Mouse (Mus musculus): ENCODE results near the gene Neurl1b. TPM values are rescaled to one million over a fixed set of nuclear protein-coding genes. Genes with fewer than 3 reads are reported as not detected.
A peak's percentile ranks its signal among the peaks of the same experiment; 100 is the strongest.

Neurl1b gene
- total RNA-seq, 2 experiments from 2014 or later: 8.9 to 12.3 TPM

DNA sequence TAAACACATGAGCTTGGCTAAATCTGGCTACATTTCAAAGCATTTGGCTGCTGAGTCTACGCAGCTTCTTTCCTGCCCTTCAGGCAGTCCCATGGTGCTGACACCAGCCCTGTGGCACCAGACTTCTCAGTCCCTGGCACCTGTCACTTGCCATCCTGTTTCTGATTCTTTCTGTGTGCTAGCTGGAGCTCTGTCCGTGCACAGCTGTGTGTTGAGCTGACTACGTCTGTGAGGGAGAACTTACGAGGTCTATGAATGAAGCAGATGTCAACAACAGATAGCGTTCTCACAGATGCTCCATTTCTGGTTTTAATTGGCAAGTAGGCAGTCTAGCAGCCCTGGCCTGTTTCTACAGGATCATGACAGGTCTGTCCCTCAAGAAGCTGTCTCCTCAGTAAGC lies 24.0 kb upstream of the Neurl1b start:
- intact Hi-C loops (cut with DNase I): no loop called here
- no peak for DNase-seq

DNA sequence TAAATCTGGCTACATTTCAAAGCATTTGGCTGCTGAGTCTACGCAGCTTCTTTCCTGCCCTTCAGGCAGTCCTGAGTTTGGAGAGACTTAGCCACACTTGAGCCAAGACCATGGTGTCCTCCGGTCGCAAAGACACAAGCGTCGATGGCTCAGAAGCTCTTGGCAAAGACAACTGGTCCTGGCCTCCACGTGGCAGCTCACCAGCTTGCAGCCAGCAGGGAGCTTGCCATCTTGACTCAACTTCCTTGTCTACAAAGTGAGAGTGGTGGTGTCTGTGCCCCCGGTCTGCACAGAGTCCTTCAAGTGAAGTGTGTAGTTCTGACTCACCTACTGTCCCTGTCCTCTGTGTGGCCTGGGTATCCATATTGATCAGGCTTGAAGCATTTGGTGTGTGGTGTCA lies 22.3 kb upstream of the Neurl1b start:
- no peak for DNase-seq
- intact Hi-C loops (cut with DNase I): no loop called here

DNA sequence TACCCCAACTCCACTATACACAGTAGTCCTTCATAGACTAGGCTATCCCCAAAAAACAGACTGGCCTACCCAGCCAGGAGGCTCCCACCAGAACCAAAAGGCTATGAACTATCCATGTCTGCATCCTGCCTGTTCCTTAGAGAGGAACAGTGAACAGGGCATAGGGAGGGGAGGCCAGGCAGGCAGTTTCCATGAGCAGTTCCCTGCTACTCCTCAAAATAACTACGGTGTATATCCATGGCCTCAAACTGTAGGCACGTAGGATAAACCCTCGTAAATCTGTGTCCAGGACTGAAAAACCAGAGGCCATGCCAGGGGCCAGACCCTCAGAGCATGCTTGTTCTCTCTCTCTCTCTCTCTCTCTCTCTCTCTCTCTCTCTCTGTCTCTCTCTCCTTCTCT lies 17.9 kb upstream of the Neurl1b start:
- no peak for DNase-seq
- intact Hi-C loops (cut with DNase I): no loop called here

DNA sequence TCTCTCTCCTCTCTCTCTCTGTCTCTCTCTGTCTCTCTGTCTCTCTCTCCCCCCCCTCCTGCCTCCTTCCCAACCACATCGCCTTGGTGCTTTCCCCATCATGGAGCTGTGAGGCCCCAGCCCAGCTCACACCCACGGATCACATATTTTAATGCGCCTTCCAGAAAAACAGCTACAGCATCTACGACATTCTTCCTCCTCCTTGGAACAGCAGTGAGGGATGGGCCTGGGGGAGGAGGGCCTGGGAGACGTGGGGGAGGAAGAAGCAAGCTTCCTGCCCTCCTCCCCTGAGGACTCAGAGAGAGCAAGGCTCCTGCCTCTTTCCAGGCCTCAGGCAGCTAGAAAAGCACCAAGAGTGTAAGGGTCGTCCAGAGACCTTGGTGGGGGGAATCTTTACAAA lies 17.3 kb upstream of the Neurl1b start:
- intact Hi-C loops (cut with DNase I): no loop called here
- peak; percentile 68 to 71 for DNase-seq

DNA sequence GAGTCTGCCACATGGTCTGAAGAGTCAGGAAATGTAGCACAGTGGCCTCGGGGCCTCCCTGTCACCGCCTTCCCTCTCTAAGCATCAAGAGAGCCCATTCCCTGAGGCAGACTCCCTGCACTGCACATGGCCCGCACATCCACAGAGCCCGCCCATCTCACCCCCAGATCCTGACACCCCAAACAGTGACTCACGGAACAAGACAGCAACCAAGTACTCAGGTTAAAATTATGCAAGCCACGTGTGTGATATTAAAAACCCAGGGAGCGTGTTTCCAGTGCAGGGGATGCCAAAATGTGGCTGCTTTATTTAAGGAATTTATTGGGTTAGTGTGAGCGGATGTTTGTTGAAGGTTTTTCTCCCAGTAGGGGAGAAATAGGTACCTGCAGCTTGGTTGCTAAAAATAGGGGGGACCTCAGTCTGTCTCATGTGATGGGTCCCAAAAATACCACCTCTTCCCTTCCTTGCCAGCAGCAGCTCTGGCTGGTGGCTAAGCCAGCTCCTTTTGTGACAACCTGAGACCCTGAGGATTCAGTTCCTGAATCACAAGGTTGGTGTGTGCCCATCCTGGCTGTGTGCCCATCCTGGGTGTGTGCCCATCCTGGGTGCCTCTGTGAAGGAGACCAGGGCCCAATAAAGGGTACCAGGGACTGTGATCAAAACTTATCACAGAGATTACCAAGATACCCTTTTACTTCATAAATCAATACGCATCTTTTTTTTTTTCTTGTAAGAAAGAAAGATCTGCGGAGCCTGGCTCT lies 9.1 kb upstream of the Neurl1b start:
- DNase-seq: no peak
- intact Hi-C loops (cut with DNase I): no loop called here

DNA sequence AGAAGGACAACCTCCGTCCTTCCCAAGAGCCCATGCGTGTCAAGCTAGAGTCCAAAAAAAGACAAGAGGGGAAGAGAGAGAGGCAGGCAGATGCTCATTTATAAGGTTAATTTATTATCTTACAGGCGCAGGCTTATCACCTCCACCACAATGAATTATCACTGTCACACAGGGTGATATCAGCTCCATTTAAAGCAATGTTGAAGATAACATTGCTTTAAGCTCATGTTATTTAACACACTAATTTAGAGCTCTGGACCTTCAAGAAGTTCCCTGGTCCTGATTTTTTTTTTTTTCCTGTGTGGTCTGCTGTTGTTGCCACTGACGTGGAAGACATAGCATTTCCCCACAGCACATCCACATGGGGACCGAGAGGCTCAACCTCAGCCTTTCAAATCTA lies 1.7 kb upstream of the Neurl1b start:
- DNase-seq: no peak
- intact Hi-C loops (cut with DNase I): no loop called here

DNA sequence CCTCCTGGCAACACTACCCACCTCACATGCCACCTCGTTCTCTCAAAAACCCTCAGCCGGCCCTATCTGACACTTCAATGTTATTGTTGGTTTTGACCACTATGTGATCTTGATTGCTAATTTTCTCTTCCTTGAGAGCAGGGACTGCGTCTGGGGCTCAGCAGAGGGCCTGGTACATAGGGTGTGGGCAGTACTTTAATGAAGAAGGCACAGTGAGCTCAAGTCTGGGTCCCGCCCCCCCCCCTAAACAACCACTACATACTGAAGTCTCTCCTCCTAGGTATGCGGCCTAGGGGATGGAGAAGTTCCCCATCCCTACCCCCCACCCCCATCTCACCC lies 476 bp upstream of the Neurl1b start:
- no peak for DNase-seq
- intact Hi-C loops (cut with DNase I): no loop called here

DNA sequence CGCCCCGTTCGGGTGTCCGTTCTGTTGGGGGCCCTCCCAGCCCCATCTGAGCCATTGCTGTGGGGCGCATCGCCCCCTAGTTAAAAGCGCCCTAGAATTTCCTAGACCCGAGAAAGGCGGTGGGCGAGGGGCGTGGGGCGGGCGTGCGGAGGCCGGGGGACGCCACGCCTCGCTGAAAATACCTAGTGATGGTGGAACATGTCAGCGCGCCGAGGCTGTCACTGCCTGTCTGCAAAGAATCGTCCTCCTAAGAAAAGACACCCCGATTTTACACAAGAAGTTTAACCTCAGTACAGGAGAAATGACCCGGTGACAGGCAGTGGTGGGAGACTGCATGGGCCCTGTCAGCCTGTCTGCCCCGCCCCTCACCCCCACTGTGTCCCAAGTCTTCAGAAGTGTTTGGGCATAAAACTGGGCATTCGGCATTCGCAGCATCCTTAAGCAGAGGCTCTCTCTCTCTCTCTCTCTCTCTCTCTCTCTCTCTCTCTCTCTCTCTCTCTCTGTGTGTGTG lies 781 bp downstream of the Neurl1b start:
- intact Hi-C loops (cut with DNase I): loop anchor here (5.0 kb wide), 2 partner anchors 33 to 37 kb away; no protein-coding TSS in a partner anchor
- no peak for DNase-seq

DNA sequence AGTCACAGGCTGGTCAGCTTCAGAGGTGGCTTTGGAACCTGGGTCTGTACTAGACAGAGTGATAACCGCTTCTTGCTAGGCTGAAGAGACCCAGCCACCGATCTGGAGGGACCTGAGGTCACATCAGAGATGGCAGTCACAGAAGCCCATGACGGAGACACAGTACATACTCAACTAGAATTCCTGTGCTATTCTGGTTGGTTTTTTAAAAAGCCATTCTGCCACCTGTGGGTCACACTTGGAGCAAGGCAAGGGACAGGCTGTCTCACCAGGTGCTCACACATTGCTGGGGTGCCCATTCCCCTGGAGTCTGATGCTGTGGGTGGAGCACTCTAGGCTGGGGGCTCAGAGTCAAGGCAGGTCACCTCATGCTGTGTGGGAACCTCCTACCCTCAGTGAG lies 1.5 kb downstream of the Neurl1b start:
- intact Hi-C loops (cut with DNase I): loop anchor here (5.0 kb wide), 2 partner anchors 34 to 36 kb away; no protein-coding TSS in a partner anchor
- no peak for DNase-seq

DNA sequence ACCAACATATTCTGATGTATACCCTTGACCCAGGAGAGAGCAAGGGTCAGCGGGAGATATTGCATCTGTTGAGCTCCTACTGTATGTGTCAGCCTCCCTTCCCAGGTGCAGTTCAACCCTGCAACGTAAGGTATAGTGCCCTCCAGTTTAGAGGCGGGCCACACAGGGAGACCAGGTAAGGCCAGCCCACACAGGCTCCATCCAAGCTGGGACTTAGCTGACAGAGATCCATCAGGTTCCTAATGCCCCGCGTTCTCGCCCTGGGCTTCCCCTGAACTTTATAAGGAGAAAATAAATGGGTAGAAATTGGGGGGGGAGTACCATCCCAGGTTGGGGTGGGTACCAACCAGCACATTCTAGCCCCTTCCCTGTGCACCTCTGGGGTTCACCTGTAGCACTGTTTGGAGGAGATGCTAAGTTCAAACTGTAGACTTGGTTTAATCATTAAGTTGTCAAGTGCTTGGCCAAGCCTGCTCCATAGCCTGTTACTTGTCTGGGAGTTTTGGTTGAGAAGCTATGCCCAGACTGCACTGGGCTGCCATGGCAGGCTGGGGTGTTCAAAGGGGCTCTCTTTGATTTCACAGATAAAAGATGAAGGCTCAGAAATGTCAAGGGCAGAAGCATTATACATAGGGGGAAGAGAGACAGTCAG lies 3.3 kb downstream of the Neurl1b start:
- intact Hi-C loops (cut with DNase I): loop anchor here (5.0 kb wide), 2 partner anchors 34 to 36 kb away; no protein-coding TSS in a partner anchor
- DNase-seq: no peak

DNA sequence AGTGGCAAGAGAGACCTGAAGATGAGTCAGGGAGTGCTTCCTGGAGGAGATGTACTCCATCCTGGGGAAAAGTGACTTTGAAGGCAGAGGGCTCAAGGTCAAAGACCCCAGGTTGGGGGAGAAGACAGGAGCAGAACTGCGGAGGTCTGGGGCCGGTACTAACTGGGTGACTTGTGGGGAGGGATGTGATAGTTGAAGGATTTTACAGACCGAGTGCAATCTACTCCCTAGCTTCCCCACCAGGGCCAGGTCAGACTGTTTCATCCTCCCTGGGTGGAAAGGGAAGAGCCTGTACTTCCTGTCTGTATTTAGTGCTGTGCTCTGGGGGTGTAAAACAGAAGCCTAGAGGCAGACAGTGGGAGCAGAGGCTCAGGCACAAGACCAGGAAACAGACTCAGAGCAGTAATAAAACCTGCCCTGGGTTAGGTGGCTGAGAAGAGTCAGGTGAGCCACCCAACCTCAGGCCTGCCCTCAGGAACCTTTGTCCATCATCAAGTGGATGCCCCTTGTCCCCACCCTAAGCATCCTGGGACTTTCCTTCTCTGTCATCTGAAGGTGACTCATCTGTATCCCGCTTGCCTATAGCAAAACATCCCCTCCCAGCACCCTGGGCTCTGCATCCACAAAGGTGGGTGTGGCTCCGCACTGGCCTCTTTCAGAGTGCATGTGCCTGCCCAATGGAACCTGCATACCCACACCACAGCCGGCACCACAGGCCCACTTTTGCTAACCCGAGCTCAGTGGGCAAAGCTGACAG lies 6.0 kb downstream of the Neurl1b start:
- intact Hi-C loops (cut with DNase I): loop anchor here (1.0 to 10.0 kb wide), 2 partner anchors 56 to 106 kb away; no protein-coding TSS in a partner anchor
- no peak for DNase-seq

DNA sequence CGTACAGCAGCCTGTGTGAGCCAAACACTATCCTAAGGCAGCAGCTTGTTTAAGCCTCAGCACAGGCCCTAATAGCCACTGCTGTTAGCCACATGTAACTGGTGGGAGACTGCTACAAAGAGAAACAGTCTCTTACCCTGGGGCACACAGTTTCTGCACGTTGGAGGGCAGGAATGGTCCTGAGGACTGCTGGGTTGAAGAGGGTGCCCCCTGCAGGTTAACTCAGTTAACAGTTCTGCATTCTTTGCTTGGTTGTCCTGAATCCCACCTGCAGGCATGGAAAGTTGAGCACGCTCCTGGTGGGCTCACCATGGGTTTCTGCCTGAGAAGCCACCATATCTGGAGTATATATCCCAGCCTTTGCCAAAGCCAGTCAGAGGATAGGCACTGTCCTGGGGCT lies 6.9 kb downstream of the Neurl1b start:
- intact Hi-C loops (cut with DNase I): loop anchor here (1.0 to 10.0 kb wide), 2 partner anchors 57 to 107 kb away; no protein-coding TSS in a partner anchor
- DNase-seq: peak; percentile 42 to 51

DNA sequence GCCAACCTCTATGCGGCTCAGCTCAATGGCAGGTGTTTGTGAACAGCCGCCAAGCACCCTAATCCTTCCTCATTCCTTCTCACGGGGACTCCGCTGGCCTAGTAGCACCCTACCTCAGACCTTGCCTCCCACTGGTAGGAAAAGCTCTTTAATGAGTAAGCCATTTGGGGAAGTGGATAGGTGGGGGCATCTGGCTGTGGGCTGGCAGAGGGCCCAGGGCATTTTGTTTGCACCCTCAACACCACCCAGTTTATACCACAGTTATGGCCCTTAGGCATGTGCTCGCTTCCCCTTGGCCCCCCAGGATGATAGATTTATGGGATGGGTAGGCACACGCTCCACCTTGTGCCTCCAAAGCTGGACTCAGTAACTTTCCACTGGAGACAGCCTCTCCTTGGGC lies 7.8 kb downstream of the Neurl1b start:
- intact Hi-C loops (cut with DNase I): loop anchor here (10.0 kb wide), 1 partner anchor 58 kb away; no protein-coding TSS in a partner anchor
- DNase-seq: no peak

DNA sequence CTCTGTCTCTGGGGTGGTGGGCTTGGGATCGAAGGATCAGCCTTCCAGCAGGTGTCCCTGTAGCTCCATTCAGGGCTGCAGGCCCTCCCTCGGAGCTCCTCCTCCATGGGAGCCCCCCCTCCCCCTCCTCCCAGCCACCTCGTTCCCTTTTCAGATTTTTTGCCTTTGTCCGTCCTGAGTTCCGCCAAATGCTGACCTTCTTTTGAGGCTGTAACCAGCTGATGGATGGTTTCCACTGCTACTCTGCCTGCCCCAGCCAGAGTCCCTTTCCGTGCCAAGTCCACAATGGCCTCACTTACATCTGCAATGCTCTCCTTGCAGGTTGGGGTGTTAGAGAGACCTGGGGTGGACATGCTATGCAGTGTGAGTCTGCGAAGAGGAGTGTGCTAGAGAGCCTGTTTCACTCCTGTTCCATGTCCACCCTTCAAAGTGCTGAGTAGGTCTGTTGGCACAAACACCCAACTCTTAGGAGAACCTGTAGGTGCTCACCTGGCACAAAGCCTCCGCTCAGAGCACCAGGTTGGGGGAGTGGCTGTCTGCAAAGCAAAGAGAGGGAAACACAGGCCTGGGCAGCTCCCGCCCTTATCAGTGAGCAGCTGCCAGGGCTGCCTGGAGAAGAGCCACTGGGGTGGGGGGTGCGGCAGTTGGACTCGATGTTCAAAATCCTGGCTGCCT lies 9.5 kb downstream of the Neurl1b start:
- peak; percentile 54 to 73 for DNase-seq
- intact Hi-C loops (cut with DNase I): loop anchor here (10.0 kb wide), 1 partner anchor 59 kb away; no protein-coding TSS in a partner anchor

DNA sequence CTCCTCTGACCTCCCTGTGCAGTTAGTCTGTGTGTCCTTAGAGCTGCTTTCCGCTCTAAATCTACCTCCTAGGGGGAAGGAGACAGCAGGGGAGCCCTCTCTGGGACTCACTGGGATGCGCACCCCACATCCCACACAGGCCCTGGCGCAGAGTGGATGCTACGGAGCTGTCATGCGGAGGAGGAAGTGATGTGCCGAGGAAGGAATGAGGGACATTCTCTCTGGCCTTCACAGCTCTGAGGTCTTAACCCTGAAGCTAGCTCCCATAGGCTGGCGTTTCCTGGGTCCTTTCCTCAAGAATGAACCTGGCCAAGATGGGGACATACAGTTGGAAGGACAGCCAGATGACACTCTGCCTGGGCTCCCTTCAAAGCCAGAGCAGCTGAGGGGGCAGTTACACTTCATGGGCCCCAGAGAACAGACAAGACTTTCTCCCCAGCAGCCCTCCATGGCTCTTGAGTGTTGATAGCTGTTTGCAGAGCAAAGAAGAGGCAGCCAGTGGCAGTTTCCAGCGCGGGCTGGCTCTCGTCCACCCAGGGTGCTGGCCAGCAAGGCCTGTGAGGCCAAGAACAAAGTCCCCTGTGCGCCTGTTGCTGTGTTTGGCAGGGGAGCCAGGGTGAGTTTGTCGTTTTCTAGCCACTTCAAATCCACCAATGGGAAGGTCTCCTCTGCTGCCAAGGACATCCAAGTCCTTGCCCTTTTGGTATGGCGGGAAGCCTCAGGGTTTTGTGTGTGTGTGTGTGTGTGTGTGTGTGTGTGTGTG lies 10.5 kb downstream of the Neurl1b start:
- intact Hi-C loops (cut with DNase I): loop anchor here (10.0 kb wide), 1 partner anchor 60 kb away; no protein-coding TSS in a partner anchor

DNA sequence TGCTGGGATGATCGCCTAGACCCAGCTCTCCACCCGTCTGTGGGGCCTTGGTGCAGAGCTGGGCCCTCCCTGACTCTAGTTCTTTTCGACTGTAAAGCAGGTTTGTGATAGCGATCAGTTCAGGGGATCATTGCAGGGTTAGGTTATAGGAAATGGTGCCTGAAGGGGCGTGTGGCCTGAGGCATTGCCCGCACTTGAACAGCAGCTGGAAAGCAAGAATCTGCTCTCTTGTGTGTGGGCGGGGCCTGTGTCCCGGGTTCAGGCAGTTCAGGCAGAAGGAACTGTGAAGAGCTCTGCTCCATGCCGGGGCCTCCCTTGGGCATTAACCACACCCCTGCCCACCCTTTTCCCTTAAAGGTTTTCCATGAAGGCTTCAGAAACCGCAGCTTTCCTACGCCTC lies 18.7 kb downstream of the Neurl1b start:
- DNase-seq: no peak
- intact Hi-C loops (cut with DNase I): no loop called here

More for the DNA sequence above, 10.5 kb downstream of the Neurl1b start:
- peak; percentile 88 to 92 for DNase-seq

DNA sequence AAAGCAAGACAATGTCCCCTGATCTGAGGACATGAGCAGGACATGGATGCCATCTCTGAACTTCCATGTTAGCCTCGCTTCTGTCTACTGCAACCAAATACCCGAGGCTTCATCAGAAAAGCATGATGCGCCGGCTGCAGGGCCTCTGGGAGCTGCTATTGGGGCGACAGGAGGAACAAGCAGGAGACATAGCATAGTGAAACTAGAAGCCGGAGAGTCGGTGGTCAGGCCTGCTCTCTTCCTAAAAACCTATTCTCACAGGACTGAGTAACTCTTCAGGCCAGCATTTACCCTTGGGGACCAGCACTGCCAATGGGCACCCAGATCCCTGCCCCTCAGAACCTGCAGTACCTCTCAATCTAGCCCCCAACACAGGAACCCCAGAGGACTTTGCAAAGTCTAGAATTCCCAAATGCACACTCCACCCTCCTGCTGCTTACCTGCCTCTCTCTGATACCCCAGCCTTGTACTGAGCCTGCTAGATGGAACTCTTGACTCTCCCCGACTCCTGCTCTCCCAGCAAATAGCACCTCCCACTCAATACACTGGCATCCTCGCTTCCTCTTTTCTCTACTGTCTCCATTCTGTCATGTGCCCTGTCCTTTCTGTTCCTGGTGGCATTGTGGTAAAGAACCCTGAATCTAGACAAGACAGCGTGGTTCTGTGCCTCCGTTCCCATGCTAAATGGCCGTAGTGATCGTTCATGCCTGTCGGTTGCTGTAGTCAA lies 22.6 kb downstream of the Neurl1b start:
- intact Hi-C loops (cut with DNase I): no loop called here
- no peak for DNase-seq

DNA sequence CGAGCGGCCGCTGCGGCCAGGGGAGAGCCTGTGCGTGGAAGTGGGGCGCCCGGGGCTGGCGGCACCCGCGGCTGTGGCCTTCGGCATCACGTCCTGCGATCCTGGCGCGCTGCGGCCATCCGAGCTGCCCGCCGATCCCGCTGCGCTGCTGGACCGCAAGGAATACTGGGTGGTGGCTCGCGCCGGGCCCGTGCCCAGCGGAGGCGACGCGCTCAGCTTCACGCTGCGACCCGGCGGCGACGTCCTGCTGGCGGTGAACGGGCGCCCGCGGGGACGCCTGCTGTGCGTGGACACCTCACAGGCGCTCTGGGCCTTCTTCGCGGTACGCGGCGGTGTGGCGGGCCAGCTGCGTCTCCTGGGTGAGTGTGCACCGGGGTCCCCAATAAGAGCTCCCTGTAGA lies 24.4 kb downstream of the Neurl1b start:
- DNase-seq: no peak
- intact Hi-C loops (cut with DNase I): no loop called here

DNA sequence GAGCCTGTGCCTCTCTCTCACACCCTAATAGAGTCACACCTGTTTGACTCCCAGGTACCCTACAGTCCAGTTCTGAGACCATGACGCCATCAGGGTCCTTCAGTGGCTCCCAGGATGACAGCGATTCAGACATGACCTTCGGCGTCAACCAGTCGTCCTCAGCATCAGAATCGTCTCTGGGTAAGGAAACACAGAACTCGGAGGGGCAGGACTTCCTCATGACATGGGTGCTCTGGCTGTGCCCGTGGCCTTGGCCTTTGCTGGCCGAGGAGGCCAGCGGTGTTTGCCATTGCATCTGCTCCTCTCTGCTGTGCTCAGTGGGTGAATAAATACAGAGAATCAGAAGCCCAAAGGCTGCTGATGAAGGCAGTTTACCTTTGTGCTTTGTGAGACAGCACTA lies 26.4 kb downstream of the Neurl1b start:
- DNase-seq: no peak
- intact Hi-C loops (cut with DNase I): no loop called here

All from heart, postnatal 14 days (tissue).